Mouse (Mus musculus): ENCODE measurements around the gene Pla2g2f.

DNA sequence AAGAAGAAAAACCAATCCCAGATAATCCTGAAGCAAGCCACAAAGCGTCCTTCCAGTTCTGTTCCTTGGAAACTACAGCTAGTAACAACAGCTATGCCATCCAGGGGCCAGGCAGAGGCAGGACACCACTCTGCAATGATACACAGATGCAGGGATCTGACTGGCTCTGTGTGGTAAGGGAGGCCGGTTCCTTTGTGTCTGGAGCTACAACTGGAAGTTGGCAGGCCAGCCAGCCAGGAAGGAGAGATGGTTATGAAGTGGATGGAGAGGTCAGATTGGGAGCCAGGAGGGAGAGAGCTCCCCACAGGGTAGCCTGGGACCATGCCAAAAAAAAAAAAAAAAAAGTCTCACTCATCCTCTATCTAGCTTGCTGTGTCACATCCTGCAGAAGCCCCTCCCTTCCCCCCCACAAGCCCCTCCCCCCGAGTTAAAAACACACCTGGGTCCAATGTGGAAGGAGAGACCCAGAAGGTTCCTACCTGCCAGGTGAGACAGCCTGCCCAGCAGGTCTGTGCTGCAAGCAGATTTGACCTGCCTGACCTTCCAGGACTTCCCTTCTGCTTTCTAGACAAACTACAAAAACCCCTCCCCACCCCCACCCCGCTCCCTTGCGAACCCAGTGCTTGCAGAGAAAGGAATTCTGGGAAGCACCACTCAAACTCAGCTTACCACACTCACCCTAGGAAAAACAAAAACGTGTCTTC lies 39.2 kb upstream of the Pla2g2f start:
- no peak for TF ChIP-seq CTCF (IDR thresholded peaks at IDR 0.05; ENCODE audit: extremely low read depth, insufficient read length, insufficient replicate concordance, low read depth, low read length)
- TF ChIP-seq POLR2A (IDR thresholded peaks at IDR 0.05; ENCODE audit: low read depth, low read length): no peak
